Mouse (Mus musculus) forebrain, embryonic 10.5 days (tissue): ENCODE results near the gene Ccdc40. TPM values are rescaled to one million over a fixed set of nuclear protein-coding genes. Genes with fewer than 3 reads are reported as not detected.

Source experiments
- DNase-seq: peaks from one replicate; pipeline ENCODE4 v3.0.0-alpha.2; 2017; ENCODE audit warnings: low spot score; ENCODE audit errors: extremely low spot score
- H3K27ac ChIP-seq: fragments of 300-500 bp; sonication (generic); 2 replicates; pipeline ENCODE4 v1.5.1; 2016; ENCODE audit warnings: mild to moderate bottlenecking
- H3K27me3 ChIP-seq: fragments of 300-500 bp; sonication (generic); 2 replicates; pipeline ENCODE4 v1.6.1; 2016; ENCODE audit warnings: mild to moderate bottlenecking; ENCODE audit not compliant: poor library complexity, severe bottlenecking
- H3K36me3 ChIP-seq: fragments of 300-500 bp; sonication (generic); replicated peaks from 2 replicates; pipeline ENCODE4 v1.6.1; 2016; ENCODE audit warnings: mild to moderate bottlenecking, moderate library complexity
- H3K4me1 ChIP-seq: fragments of 300-500 bp; sonication (generic); 2 replicates; pipeline ENCODE4 v1.6.1; 2016
- H3K4me3 ChIP-seq: fragments of 300-500 bp; sonication (generic); 2 replicates; pipeline ENCODE4 v1.5.1; 2016; ENCODE audit warnings: mild to moderate bottlenecking, moderate library complexity
- H3K9me3 ChIP-seq: fragments of 300-500 bp; sonication (generic); 2 replicates; pipeline ENCODE4 v1.6.1; 2016; ENCODE audit warnings: mild to moderate bottlenecking, moderate library complexity
- WGBS: fragments of 180-500 bp; shearing (Covaris S2); methylation state at CpG from one replicate; pipeline ENCODE4 v1.1.7; 2016; 5-methylcytosine and 5-hydroxymethylcytosine counted together
- polyA plus RNA-seq: library from polyadenylated mRNA; unstranded; fragments of >200 nt; fragmentation: Nextera tagmentation; extraction: Ambion mirVana; gene quantifications from 2 replicates; pipeline ENCODE4 v1.2.1, GENCODE M21; 2016

Ccdc40 gene
- polyA plus RNA-seq, 1 experiment from 2014 or later = 23.6 TPM

DNA sequence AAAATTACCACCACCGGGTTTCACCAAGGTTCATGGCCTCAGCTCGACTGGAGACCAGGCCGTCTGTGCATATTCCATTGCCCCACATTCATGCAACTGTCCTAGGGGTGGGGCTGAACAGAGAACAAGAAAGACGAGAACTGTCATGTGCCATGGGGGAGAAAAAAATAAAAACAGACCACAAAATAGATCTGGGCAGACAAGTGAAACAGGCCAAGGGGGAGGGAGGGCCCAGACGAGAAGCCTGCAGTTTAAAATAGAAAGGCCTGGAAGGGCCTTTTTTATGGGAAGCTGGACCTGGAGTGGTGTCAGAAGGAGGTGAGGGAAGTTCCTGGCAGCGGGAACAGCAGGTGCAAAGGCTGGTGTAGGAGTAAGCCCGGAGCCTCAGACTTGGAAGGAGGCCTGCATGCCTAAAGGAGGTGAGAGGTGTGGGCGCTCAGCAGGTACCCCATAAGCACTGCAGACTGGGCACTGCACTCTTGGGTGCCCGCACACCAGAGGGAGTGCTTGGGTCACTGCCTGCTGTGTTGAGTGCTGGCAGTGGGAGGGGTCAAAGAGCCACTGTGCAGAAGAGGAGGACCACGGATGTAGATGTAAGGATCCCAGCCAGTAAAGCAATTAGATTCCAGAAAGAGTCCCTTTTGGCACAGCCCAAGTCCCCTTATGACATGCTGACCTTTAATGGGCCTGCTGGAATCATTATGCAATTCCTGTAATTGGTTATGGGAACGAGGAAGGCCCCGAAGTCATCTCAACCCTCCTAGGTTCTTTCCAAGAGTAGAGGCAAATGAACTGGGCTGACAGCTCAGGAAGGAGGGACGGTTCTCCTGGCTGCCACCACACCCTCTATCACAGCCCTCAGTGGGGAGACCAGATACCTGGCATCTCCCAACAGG is 78.6 kb downstream of the Ccdc40 start:
- DNase-seq = no peak
- Histone ChIP-seq H3K9me3 (no peaks in the 10 kb centered on the region), H3K4me1 (peaks cover 30% of the 10 kb centered on the region), H3K36me3 (no peaks in the 10 kb centered on the region), H3K27ac (no peak overlapping the region), H3K4me3 (no peak overlapping the region), H3K27me3 (peaks cover 35% of the 10 kb centered on the region)
- WGBS = 65% methylated on average over 13 of the region's 13 CpGs

DNA sequence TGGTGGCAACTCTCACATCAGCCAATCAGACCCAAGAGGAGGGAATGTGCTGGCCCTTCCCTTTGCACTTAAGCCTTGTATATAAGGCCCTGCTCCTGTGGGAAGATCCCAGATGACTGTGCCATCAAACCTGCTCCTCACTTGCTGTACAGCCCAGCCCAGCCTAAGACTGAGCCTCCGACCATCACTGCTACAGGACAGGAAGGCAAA is 79.2 kb downstream of the Ccdc40 start, which contains the start of gene Card14:
Card14 (plus strand) TSS at position 111 of the 210 bp plus-strand sequence.
- Histone ChIP-seq H3K9me3 (no peaks in the 10 kb centered on the region), H3K4me1 (peaks cover 30% of the 10 kb centered on the region), H3K27ac (0 out of 2 replicates have a peak within 1 kb of the TSS, but pooled peaks have one; percentile 48), H3K4me3 (no peak within 1 kb of the TSS), H3K36me3 (no peaks in the 10 kb centered on the region), H3K27me3 (peaks cover 35% of the 10 kb centered on the region)
- DNase-seq = no peak
- WGBS = 42% methylated on average over 1 of the region's 1 CpGs

DNA sequence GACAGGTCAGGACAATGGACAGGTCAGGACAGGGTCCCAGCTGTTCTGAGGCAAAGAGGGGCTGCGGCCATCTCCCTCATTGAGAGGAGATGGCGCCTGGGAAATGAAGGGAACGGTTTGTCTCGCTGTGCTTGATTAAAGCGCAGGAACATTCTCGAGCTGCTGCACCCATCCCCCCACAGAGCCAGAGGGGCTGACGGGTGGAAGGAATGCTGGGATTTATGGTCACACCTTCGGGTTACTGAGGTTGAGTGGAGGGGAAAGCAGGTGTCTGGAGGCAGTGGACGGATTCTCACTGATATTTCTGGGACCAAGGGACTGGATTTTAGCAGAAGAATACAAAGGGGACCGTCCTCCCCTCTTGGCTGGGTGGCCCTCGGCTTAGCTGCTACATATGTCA is 79.5 kb downstream of the Ccdc40 start:
- Histone ChIP-seq H3K27ac (0 out of 2 replicates have a peak overlapping the region, but pooled peaks have one; percentile 48), H3K9me3 (no peaks in the 10 kb centered on the region), H3K36me3 (no peaks in the 10 kb centered on the region), H3K4me3 (no peak overlapping the region), H3K4me1 (peaks cover 30% of the 10 kb centered on the region), H3K27me3 (peaks cover 35% of the 10 kb centered on the region)
- WGBS = 38% methylated on average over 11 of the region's 11 CpGs
- no peak for DNase-seq

DNA sequence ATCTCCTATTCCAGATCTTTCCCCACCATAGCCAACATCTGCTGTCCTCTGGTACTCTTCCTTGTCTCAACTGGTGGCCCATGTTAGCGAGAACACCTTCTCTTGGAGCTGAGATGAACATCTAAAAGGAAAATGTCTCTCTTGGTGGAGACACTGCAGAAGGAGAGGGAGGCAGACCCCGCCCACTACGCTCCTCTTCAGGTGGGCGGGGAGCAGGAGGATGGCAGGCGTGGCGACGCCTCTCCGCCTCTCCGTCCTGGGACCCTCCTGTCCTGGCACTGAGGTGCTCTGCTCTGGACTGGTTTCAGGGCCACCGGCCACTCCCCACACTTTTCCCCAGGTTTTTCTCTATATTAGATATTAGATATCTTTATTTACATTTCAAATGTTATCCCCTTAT is 82.2 kb downstream of the Ccdc40 start:
- no peak overlapping the region for H3K27ac ChIP-seq
- H3K9me3 ChIP-seq = no peaks in the 10 kb centered on the region
- H3K4me3 ChIP-seq = no peak overlapping the region
- DNase-seq = no peak
- H3K36me3 ChIP-seq = no peaks in the 10 kb centered on the region
- 16% methylated on average over 10 of the region's 10 CpGs for WGBS
- H3K27me3 ChIP-seq = peaks cover 19% of the 10 kb centered on the region
- peaks cover 24% of the 10 kb centered on the region for H3K4me1 ChIP-seq

DNA sequence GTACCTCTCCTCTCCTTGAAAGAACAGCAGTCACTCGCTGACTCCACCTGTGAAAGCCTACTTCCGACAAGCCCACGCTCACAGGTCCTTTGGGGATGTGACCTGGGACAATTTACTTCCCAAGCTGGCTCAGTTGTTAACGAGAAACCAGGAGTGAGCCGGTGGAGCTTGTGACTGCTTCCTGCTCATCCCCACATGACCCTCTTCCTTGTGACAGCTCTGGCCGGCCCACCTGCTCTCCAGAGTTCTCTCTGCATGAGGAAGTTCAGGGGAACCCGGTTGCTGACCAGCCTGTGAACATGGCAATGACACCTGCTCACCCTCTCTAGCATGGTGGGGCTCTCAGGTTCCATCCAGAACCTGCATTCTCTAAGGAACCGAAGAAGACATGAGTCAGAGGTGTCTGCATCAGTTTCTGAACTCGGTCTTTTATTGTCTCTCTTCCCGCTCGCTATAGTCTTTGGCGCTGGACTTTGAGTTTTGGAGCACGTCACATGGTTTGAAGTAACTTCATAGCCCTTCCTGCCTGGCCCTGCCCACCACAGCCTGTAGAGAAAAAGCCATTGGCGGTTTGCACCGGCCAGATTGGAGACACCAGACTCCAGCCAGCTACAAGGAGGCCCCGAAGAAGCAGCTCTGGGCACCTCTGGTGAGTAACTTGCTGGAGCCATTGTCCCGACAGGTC is 86.0 kb downstream of the Ccdc40 start:
- Histone ChIP-seq H3K27ac (no peak overlapping the region), H3K4me1 (no peaks in the 10 kb centered on the region; the same call in 1 of the 2 replicates), H3K4me3 (no peak overlapping the region), H3K9me3 (no peaks in the 10 kb centered on the region), H3K27me3 (peaks cover 10% of the 10 kb centered on the region; the same call in 1 of the 2 replicates), H3K36me3 (no peaks in the 10 kb centered on the region)
- WGBS = 82% methylated on average over 17 of the region's 17 CpGs
- DNase-seq = no peak

Other genes with a start within 250 kb of the Ccdc40 start
- not detected in 2 replicates for gene Enpp7, start 240.4 kb upstream of the Ccdc40 start, polyA plus RNA-seq
- gene Cbx2, start 205.6 kb upstream of the Ccdc40 start, polyA plus RNA-seq = 115 and 127 TPM in 2 replicates
- 9.5 and 11.3 TPM in 2 replicates for gene Cbx8, start 187.6 kb upstream of the Ccdc40 start, polyA plus RNA-seq
- gene Cbx4, start 142.4 kb upstream of the Ccdc40 start, polyA plus RNA-seq = 3.3 and 4.6 TPM in 2 replicates
- gene Tbc1d16, start 73 bp upstream of the Ccdc40 start, polyA plus RNA-seq = 22.5 and 22.7 TPM in 2 replicates
- 27.5 and 28.4 TPM in 2 replicates for gene Gaa, start 39.3 kb downstream of the Ccdc40 start, polyA plus RNA-seq
- 511 and 516 TPM in 2 replicates for gene Eif4a3, start 71.5 kb downstream of the Ccdc40 start, polyA plus RNA-seq
- 0.04 TPM in 1 of 2 replicates, not detected in the other for gene Card14, start 79.2 kb downstream of the Ccdc40 start, polyA plus RNA-seq
- 7.5 and 7.9 TPM in 2 replicates for gene Sgsh, start 127.0 kb downstream of the Ccdc40 start, polyA plus RNA-seq
- gene Slc26a11, start 127.0 kb downstream of the Ccdc40 start, polyA plus RNA-seq = 9.6 and 10.6 TPM in 2 replicates
- 1.4 and 1.5 TPM in 2 replicates for gene Rnf213, start 164.5 kb downstream of the Ccdc40 start, polyA plus RNA-seq